Mouse (Mus musculus) spleen, postnatal 10 days (tissue): ENCODE results near the gene Gm10340.
"Not testable (repeated sequence)": the region's sequence is repeated elsewhere in the genome, so short reads cannot be mapped to it uniquely, and the experiment has no call there.

ENCODE experiments used
- DNase-seq, 2 experiments: peaks; one replicate each; pipeline ENCODE4 v3.0.0; 2021 to 2022; ENCODE audit warnings: low spot score in 2 of 2

The Gm10340 gene

GRCm38 (mm10) chr14:3133697-3134096 lies at the start of gene Gm10340:
TSS of gene Gm10340 (plus strand) at chr14:3133997.
- not testable (repeated sequence) for DNase-seq

DNA sequence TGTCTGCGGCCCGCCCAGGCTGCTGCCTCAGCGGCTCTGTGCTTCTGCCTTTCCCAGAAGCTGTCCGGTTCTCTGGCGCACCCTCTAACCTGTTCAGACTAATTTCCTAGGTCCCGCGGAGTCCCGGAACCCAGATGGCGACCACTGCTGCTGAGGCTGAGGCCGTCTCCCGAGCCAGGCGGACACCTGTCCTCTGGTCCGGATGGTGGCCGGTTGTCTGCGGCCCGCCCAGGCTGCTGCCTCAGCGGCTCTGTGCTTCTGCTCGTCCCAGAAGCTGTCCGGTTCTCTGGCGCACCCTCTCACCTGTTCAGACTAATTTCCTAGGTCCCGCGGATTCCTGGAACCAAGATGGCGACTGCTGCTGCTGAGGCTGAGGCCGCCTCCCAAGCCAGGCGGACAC lies 17.7 kb upstream of the Gm10340 start:
- peak; percentile 6 to 9 for DNase-seq

DNA sequence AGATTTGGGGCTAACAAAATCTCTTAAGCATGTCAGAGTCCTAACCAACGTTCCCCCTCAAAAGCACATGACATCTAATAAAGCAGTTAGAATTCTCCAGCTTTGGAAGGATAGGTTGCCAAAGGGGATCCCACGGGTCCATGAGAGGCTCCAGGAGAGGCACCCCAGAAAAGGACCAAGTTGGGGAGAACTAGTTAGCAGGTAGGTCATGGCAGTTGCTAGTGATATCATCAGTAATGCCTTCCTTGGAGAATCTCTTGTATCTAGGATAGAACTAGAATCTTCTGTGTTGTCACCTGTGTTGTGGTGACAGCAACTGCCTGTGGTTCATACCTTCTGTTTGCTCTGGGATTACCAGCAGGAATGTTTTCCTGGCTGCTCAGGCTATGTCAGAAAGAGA lies 54.2 kb downstream of the Gm10340 start, which contains the start of gene Gm5795:
TSS of gene Gm5795 (plus strand) at position 301 of the 400 bp plus-strand sequence.
- DNase-seq: not testable (repeated sequence)
